Mouse (Mus musculus) neural tube, embryonic 11.5 days (tissue): Measurements from ENCODE around the gene Ltb4r1. TPM values are rescaled to one million over a fixed set of nuclear protein-coding genes. Genes with fewer than 3 reads are reported as not detected.

ENCODE experiments used
- ATAC-seq: fragments of 200-750 bp; cut with Nextera tagmentation; 2 replicates; pipeline ENCODE4 v1.8.0; 2017; ENCODE audit warnings: moderate number of reproducible peaks, mild to moderate bottlenecking, moderate TSS enrichment, moderate library complexity; ENCODE audit not compliant: insufficient read depth, low FRiP score, low TSS enrichment
- DNase-seq: peaks from one replicate; pipeline ENCODE4 v3.0.0-alpha.2; 2015; ENCODE audit warnings: low spot score
- H3K27ac ChIP-seq: fragments of 300-500 bp; sonication (generic); 2 replicates; pipeline ENCODE4 v1.5.1; 2014; ENCODE audit warnings: low read depth, mild to moderate bottlenecking, low read length
- H3K27me3 ChIP-seq: fragments of 300-500 bp; sonication (generic); 2 replicates; pipeline ENCODE4 v1.6.1; 2014; ENCODE audit warnings: mild to moderate bottlenecking, low read length, mixed read lengths; ENCODE audit not compliant: control insufficient read depth, insufficient read depth
- H3K36me3 ChIP-seq: fragments of 300-500 bp; sonication (generic); 2 replicates; pipeline ENCODE4 v1.6.1; 2014; ENCODE audit warnings: mild to moderate bottlenecking, low read length, moderate library complexity, mixed read lengths; ENCODE audit not compliant: control insufficient read depth, insufficient read depth
- H3K4me1 ChIP-seq: fragments of 300-500 bp; sonication (generic); 2 replicates; pipeline ENCODE4 v1.6.1; 2014; ENCODE audit warnings: low read length, mixed read lengths; ENCODE audit not compliant: control insufficient read depth, insufficient read depth
- H3K4me2 ChIP-seq: fragments of 300-500 bp; sonication (generic); 2 replicates; pipeline ENCODE4 v1.6.1; 2014; ENCODE audit warnings: low read depth, mild to moderate bottlenecking, moderate library complexity
- H3K4me3 ChIP-seq: fragments of 300-500 bp; sonication (generic); 2 replicates; pipeline ENCODE4 v1.5.1; 2014; ENCODE audit warnings: low read depth, low read length
- H3K9ac ChIP-seq: fragments of 300-500 bp; sonication (generic); 2 replicates; pipeline ENCODE4 v1.6.1; 2014; ENCODE audit warnings: mild to moderate bottlenecking, low read length
- H3K9me3 ChIP-seq: fragments of 300-500 bp; sonication (generic); 2 replicates; pipeline ENCODE4 v1.6.1; 2016; ENCODE audit warnings: low read length; ENCODE audit not compliant: control insufficient read depth
- WGBS: fragments of 180-500 bp; shearing (Covaris S2); extraction: QIAGEN DNeasy Blood & Tissue Kit; methylation state at CpG from one replicate; pipeline ENCODE4 v1.1.7; 2014; 5-methylcytosine and 5-hydroxymethylcytosine counted together
- polyA plus RNA-seq: library from polyadenylated mRNA; unstranded; fragments of >200 nt; fragmentation: Nextera tagmentation; extraction: Ambion mirVana; gene quantifications from 2 replicates; pipeline ENCODE4 v1.2.1, GENCODE M21; 2014

Ltb4r1 gene
- polyA plus RNA-seq, 1 experiment from 2014 or later, result 0.27 TPM

GRCm38 (mm10) chr14:55815310-55815751 is 49.6 kb downstream of the Ltb4r1 start:
- no peaks in the 10 kb centered on the region for H3K4me1 ChIP-seq
- DNase-seq (peak; percentile 54), ATAC-seq (no peak)
- 30% methylated on average over 17 of the region's 17 CpGs for WGBS
- H3K36me3 ChIP-seq, result no peaks in the 10 kb centered on the region
- H3K27me3 ChIP-seq, result no peaks in the 10 kb centered on the region
- H3K4me2 ChIP-seq, result peak overlapping the region; percentile 64
- H3K9me3 ChIP-seq, result no peaks in the 10 kb centered on the region
- no peak overlapping the region for H3K27ac ChIP-seq
- H3K9ac ChIP-seq, result peak overlapping the region; percentile 48
- peak overlapping the region; percentile 41 for H3K4me3 ChIP-seq

Other genes starting within 250 kb of the Ltb4r1 start
- gene Nrl, start 241.0 kb upstream of the Ltb4r1 start, polyA plus RNA-seq, result not detected in 2 replicates
- 14.5 and 14.7 TPM in 2 replicates for gene Pck2, start 225.7 kb upstream of the Ltb4r1 start, polyA plus RNA-seq
- gene Dcaf11, start 206.0 kb upstream of the Ltb4r1 start, polyA plus RNA-seq, result 84.4 and 85.1 TPM in 2 replicates
- 0.80 TPM in 1 of 2 replicates, not detected in the other for gene A730061H03Rik, start 205.6 kb upstream of the Ltb4r1 start, polyA plus RNA-seq
- gene Fitm1, start 190.3 kb upstream of the Ltb4r1 start, polyA plus RNA-seq, result 4.7 and 6.8 TPM in 2 replicates
- 112 and 123 TPM in 2 replicates for gene Psme1, start 187.8 kb upstream of the Ltb4r1 start, polyA plus RNA-seq
- 6.0 and 7.6 TPM in 2 replicates for gene Emc9, start 180.7 kb upstream of the Ltb4r1 start, polyA plus RNA-seq
- gene Psme2, start 174.8 kb upstream of the Ltb4r1 start, polyA plus RNA-seq, result 188 and 218 TPM in 2 replicates
- gene Rnf31, start 174.3 kb upstream of the Ltb4r1 start, polyA plus RNA-seq, result 10.2 and 13.0 TPM in 2 replicates
- gene Irf9, start 162.4 kb upstream of the Ltb4r1 start, polyA plus RNA-seq, result 5.7 and 5.9 TPM in 2 replicates
- gene Rec8, start 147.9 kb upstream of the Ltb4r1 start, polyA plus RNA-seq, result 12.0 and 12.4 TPM in 2 replicates
- gene Ipo4, start 130.0 kb upstream of the Ltb4r1 start, polyA plus RNA-seq, result 99.2 and 104 TPM in 2 replicates
- 1.0 and 1.6 TPM in 2 replicates for gene Gm49378, start 128.1 kb upstream of the Ltb4r1 start, polyA plus RNA-seq
- 64.2 and 65.8 TPM in 2 replicates for gene Tm9sf1, start 122.2 kb upstream of the Ltb4r1 start, polyA plus RNA-seq
- 0.89 and 0.93 TPM in 2 replicates for gene Tssk4, start 115.8 kb upstream of the Ltb4r1 start, polyA plus RNA-seq
- 65.5 and 65.7 TPM in 2 replicates for gene Mdp1, start 105.5 kb upstream of the Ltb4r1 start, polyA plus RNA-seq
- gene Gmpr2, start 94.0 kb upstream of the Ltb4r1 start, polyA plus RNA-seq, result 53.1 and 66.7 TPM in 2 replicates
- gene Nedd8, start 93.8 kb upstream of the Ltb4r1 start, polyA plus RNA-seq, result 573 and 583 TPM in 2 replicates
- gene Tinf2, start 84.1 kb upstream of the Ltb4r1 start, polyA plus RNA-seq, result 50.7 and 61.2 TPM in 2 replicates
- 0.37 and 0.57 TPM in 2 replicates for gene Tgm1, start 52.0 kb upstream of the Ltb4r1 start, polyA plus RNA-seq
- gene Rabggta, start 43.7 kb upstream of the Ltb4r1 start, polyA plus RNA-seq, result 26.5 and 29.3 TPM in 2 replicates
- gene Dhrs1, start 20.3 kb upstream of the Ltb4r1 start, polyA plus RNA-seq, result 68.6 and 76.8 TPM in 2 replicates
- gene Nop9, start 20.3 kb upstream of the Ltb4r1 start, polyA plus RNA-seq, result 51.9 and 53.8 TPM in 2 replicates
- 0.32 TPM in 1 of 2 replicates, not detected in the other for gene Cideb, start 7.5 kb upstream of the Ltb4r1 start, polyA plus RNA-seq
- gene Ltb4r2, start 4.5 kb upstream of the Ltb4r1 start, polyA plus RNA-seq, result 0.20 and 0.52 TPM in 2 replicates
- 8.9 and 9.0 TPM in 2 replicates for gene Adcy4, start 18.1 kb downstream of the Ltb4r1 start, polyA plus RNA-seq
- gene Ripk3, start 22.9 kb downstream of the Ltb4r1 start, polyA plus RNA-seq, result 14.2 and 16.6 TPM in 2 replicates
- 25.9 and 33.7 TPM in 2 replicates for gene Nfatc4, start 57.2 kb downstream of the Ltb4r1 start, polyA plus RNA-seq
- gene Nynrin, start 88.0 kb downstream of the Ltb4r1 start, polyA plus RNA-seq, result 15.1 and 16.0 TPM in 2 replicates
- 0.13 and 0.22 TPM in 2 replicates for gene Cbln3, start 118.4 kb downstream of the Ltb4r1 start, polyA plus RNA-seq
- 11.8 and 13.0 TPM in 2 replicates for gene Khnyn, start 119.0 kb downstream of the Ltb4r1 start, polyA plus RNA-seq
- 45.7 and 52.6 TPM in 2 replicates for gene Sdr39u1, start 134.3 kb downstream of the Ltb4r1 start, polyA plus RNA-seq
- gene Cma1, start 178.7 kb downstream of the Ltb4r1 start, polyA plus RNA-seq, result not detected in 2 replicates
- not detected in 2 replicates for gene Cma2, start 185.0 kb downstream of the Ltb4r1 start, polyA plus RNA-seq